Mouse (Mus musculus) forebrain, embryonic 16.5 days (tissue): Measurements from ENCODE around the gene Naa15. TPM values are rescaled to one million over a fixed set of nuclear protein-coding genes. Genes with fewer than 3 reads are reported as not detected.
"Not testable (repeated sequence)": the region's sequence is repeated elsewhere in the genome, so short reads cannot be mapped to it uniquely, and the experiment has no call there.

Source experiments
- ATAC-seq: fragments of 200-750 bp; cut with Nextera tagmentation; 2 replicates; pipeline ENCODE4 v1.8.0; 2017; ENCODE audit warnings: mild to moderate bottlenecking, moderate library complexity
- H3K27ac ChIP-seq: fragments of 300-500 bp; sonication (generic); 2 replicates; pipeline ENCODE4 v1.5.1; 2014; ENCODE audit warnings: low read length, control low read depth
- H3K27me3 ChIP-seq: fragments of 300-500 bp; sonication (generic); replicated peaks from 2 replicates; pipeline ENCODE4 v1.6.1; 2014; ENCODE audit warnings: low read length; ENCODE audit not compliant: control insufficient read depth, insufficient read depth
- H3K36me3 ChIP-seq: fragments of 300-500 bp; sonication (generic); 2 replicates; pipeline ENCODE4 v1.6.1; 2014; ENCODE audit not compliant: control insufficient read depth, insufficient read depth
- H3K4me1 ChIP-seq: fragments of 300-500 bp; sonication (generic); replicated peaks from 2 replicates; pipeline ENCODE4 v1.6.1; 2014; ENCODE audit warnings: low read length; ENCODE audit not compliant: control insufficient read depth, insufficient read depth
- H3K4me2 ChIP-seq: fragments of 300-500 bp; sonication (generic); 2 replicates; pipeline ENCODE4 v1.6.1; 2014; ENCODE audit warnings: mild to moderate bottlenecking, low read length, control low read depth
- H3K4me3 ChIP-seq: fragments of 300-500 bp; sonication (generic); replicated peaks from 2 replicates; pipeline ENCODE4 v1.5.1; 2014; ENCODE audit warnings: mild to moderate bottlenecking, low read length, control low read depth
- H3K9ac ChIP-seq: fragments of 300-500 bp; sonication (generic); replicated peaks from 2 replicates; pipeline ENCODE4 v1.6.1; 2014; ENCODE audit warnings: low read depth, low read length, control low read depth
- H3K9me3 ChIP-seq: fragments of 300-500 bp; sonication (generic); 2 replicates; pipeline ENCODE4 v1.6.1; 2016; ENCODE audit warnings: low read length; ENCODE audit not compliant: control insufficient read depth
- WGBS: fragments of 180-500 bp; shearing (Covaris S2); extraction: QIAGEN DNeasy Blood & Tissue Kit; methylation state at CpG from one replicate; pipeline ENCODE4 v1.1.7; 2014; 5-methylcytosine and 5-hydroxymethylcytosine counted together
- polyA plus RNA-seq: library from polyadenylated mRNA; unstranded; fragments of >200 nt; fragmentation: Nextera tagmentation; extraction: Ambion mirVana; gene quantifications from 2 replicates; pipeline ENCODE4 v1.2.1, GENCODE M21; 2015

The Naa15 gene
- polyA plus RNA-seq, 1 experiment from 2014 or later = 56.5 TPM

GRCm38 (mm10) chr3:51391095-51391494, 23.9 kb upstream of the Naa15 start:
- H3K36me3 ChIP-seq = no peaks in the 10 kb centered on the region
- H3K9me3 ChIP-seq = no peaks in the 10 kb centered on the region
- no peak for ATAC-seq
- H3K27me3 ChIP-seq = peaks cover 3% of the 10 kb centered on the region; the same call in 1 of the 2 replicates
- H3K27ac ChIP-seq = no peak overlapping the region
- 82% methylated on average over 5 of the region's 5 CpGs for WGBS
- no peak overlapping the region for H3K9ac ChIP-seq
- no peaks in the 10 kb centered on the region; the same call in none of the 2 replicates for H3K4me1 ChIP-seq
- no peak overlapping the region for H3K4me3 ChIP-seq
- no peak overlapping the region for H3K4me2 ChIP-seq

- Histone ChIP-seq H3K4me1 (no peaks in the 10 kb centered on the region; the same call in none of the 2 replicates), H3K9me3 (no peaks in the 10 kb centered on the region), H3K27ac (no peak overlapping the region), H3K4me2 (no peak overlapping the region), H3K4me3 (no peak overlapping the region), H3K27me3 (peaks cover 6% of the 10 kb centered on the region; the same call in 1 of the 2 replicates), H3K9ac (no peak overlapping the region), H3K36me3 (no peaks in the 10 kb centered on the region)
- WGBS = 95% methylated on average over 5 of the region's 5 CpGs
- no peak for ATAC-seq
Measured at GRCm38 (mm10) chr3:51391591-51391990, 23.4 kb upstream of the Naa15 start.

- not testable (repeated sequence) for H3K27me3 ChIP-seq, ATAC-seq, H3K36me3 ChIP-seq, H3K4me1 ChIP-seq, H3K4me3 ChIP-seq, H3K4me2 ChIP-seq, H3K9ac ChIP-seq, H3K27ac ChIP-seq, H3K9me3 ChIP-seq
- 91% methylated on average over 3 of the region's 3 CpGs for WGBS
Measured at GRCm38 (mm10) chr3:51393018-51393417, 21.9 kb upstream of the Naa15 start.

- no peaks in the 10 kb centered on the region for H3K36me3 ChIP-seq
- H3K4me1 ChIP-seq = no peaks in the 10 kb centered on the region; the same call in none of the 2 replicates
- no peaks in the 10 kb centered on the region for H3K9me3 ChIP-seq
- peaks cover 8% of the 10 kb centered on the region; the same call in 1 of the 2 replicates for H3K27me3 ChIP-seq
- no peak overlapping the region for H3K27ac ChIP-seq
- H3K4me3 ChIP-seq = no peak overlapping the region
- no peak overlapping the region for H3K4me2 ChIP-seq
- ATAC-seq = no peak
- 96% methylated on average over 2 of the region's 2 CpGs for WGBS
- H3K9ac ChIP-seq = no peak overlapping the region
Measured at GRCm38 (mm10) chr3:51393651-51394050, 21.3 kb upstream of the Naa15 start.

- WGBS = 54% methylated on average over 3 of the region's 3 CpGs
- no peak for ATAC-seq
- no peak overlapping the region for H3K4me2 ChIP-seq
- H3K27ac ChIP-seq = no peak overlapping the region
- H3K4me1 ChIP-seq = no peaks in the 10 kb centered on the region; the same call in 1 of the 2 replicates
- H3K9me3 ChIP-seq = no peaks in the 10 kb centered on the region
- H3K4me3 ChIP-seq = no peak overlapping the region
- peaks cover 8% of the 10 kb centered on the region; the same call in 1 of the 2 replicates for H3K27me3 ChIP-seq
- no peak overlapping the region for H3K9ac ChIP-seq
- no peaks in the 10 kb centered on the region for H3K36me3 ChIP-seq
Measured at GRCm38 (mm10) chr3:51394881-51395280, 20.1 kb upstream of the Naa15 start.

GRCm38 (mm10) chr3:51395461-51396145, 19.3 kb upstream of the Naa15 start:
- H3K9me3 ChIP-seq = no peaks in the 10 kb centered on the region
- no peaks in the 10 kb centered on the region; the same call in 1 of the 2 replicates for H3K4me1 ChIP-seq
- H3K27ac ChIP-seq = no peak overlapping the region
- no peak overlapping the region for H3K4me2 ChIP-seq
- peaks cover 8% of the 10 kb centered on the region; the same call in 1 of the 2 replicates for H3K27me3 ChIP-seq
- H3K4me3 ChIP-seq = no peak overlapping the region
- H3K9ac ChIP-seq = no peak overlapping the region
- no peaks in the 10 kb centered on the region for H3K36me3 ChIP-seq
- ATAC-seq = no peak
- 24% methylated on average over 19 of the region's 19 CpGs for WGBS

- no peaks in the 10 kb centered on the region for H3K9me3 ChIP-seq
- H3K36me3 ChIP-seq = no peaks in the 10 kb centered on the region
- H3K4me1 ChIP-seq = no peaks in the 10 kb centered on the region; the same call in 1 of the 2 replicates
- WGBS = 2% methylated on average over 41 of the region's 41 CpGs
- H3K9ac ChIP-seq = peak within 1 kb of the TSS; percentile 35; the same call in 1 of the 2 replicates
- H3K4me3 ChIP-seq = peak within 1 kb of the TSS; percentile 43
- H3K4me2 ChIP-seq = peak within 1 kb of the TSS; percentile 68
- ATAC-seq = peak; percentile 81
- peaks cover 8% of the 10 kb centered on the region; the same call in 1 of the 2 replicates for H3K27me3 ChIP-seq
- no peak within 1 kb of the TSS for H3K27ac ChIP-seq
Measured at GRCm38 (mm10) chr3:51396219-51397068, 18.5 kb upstream of the Naa15 start, which contains the start of gene Mgarp. TSS of gene Mgarp (minus strand) at chr3:51396738.

- no peaks in the 10 kb centered on the region for H3K9me3 ChIP-seq
- no peaks in the 10 kb centered on the region for H3K36me3 ChIP-seq
- H3K4me1 ChIP-seq = no peaks in the 10 kb centered on the region; the same call in 1 of the 2 replicates
- H3K27me3 ChIP-seq = peaks cover 8% of the 10 kb centered on the region; the same call in 1 of the 2 replicates
- WGBS = 62% methylated on average over 15 of the region's 15 CpGs
- no peak overlapping the region for H3K27ac ChIP-seq
- no peak for ATAC-seq
- no peak overlapping the region for H3K4me2 ChIP-seq
- no peak overlapping the region for H3K4me3 ChIP-seq
- H3K9ac ChIP-seq = no peak overlapping the region
Measured at GRCm38 (mm10) chr3:51397700-51398299, 17.1 kb upstream of the Naa15 start.

GRCm38 (mm10) chr3:51398667-51399066, 16.3 kb upstream of the Naa15 start:
- no peak overlapping the region for H3K9ac ChIP-seq
- H3K36me3 ChIP-seq = no peaks in the 10 kb centered on the region
- 0 out of 2 replicates have a peak, but pooled peaks have one; percentile 16 for ATAC-seq
- no peak overlapping the region for H3K4me3 ChIP-seq
- H3K4me1 ChIP-seq = no peaks in the 10 kb centered on the region; the same call in 1 of the 2 replicates
- H3K27me3 ChIP-seq = peaks cover 8% of the 10 kb centered on the region; the same call in 1 of the 2 replicates
- no peaks in the 10 kb centered on the region for H3K9me3 ChIP-seq
- H3K4me2 ChIP-seq = no peak overlapping the region
- no peak overlapping the region for H3K27ac ChIP-seq
- 9% methylated on average over 3 of the region's 3 CpGs for WGBS
